Mouse (Mus musculus) E14TG2a.4 (cell line): Measurements from ENCODE around the gene Exoc6.

ENCODE experiments used
- H3K27me3 ChIP-seq: 2 replicates; pipeline ENCODE4 v1.6.1; 2014; ENCODE audit warnings: low read length, control low read depth; ENCODE audit not compliant: insufficient read depth
- H3K36me3 ChIP-seq: 2 replicates; pipeline ENCODE4 v1.6.1; 2014; ENCODE audit warnings: low read length, control low read depth; ENCODE audit not compliant: insufficient read depth
- H3K4me1 ChIP-seq: replicated peaks from 2 replicates; pipeline ENCODE4 v1.6.1; 2014; ENCODE audit warnings: low read depth, low read length, control low read depth
- H3K4me3 ChIP-seq: replicated peaks from 2 replicates; pipeline ENCODE4 v1.5.1; 2014; ENCODE audit warnings: mild to moderate bottlenecking, low read length
- H3K9me3 ChIP-seq: 2 replicates; pipeline ENCODE4 v1.6.1; 2014; ENCODE audit warnings: low read length, control low read depth
- CTCF ChIP-seq: conservative IDR thresholded peaks from 2 replicates; pipeline ENCODE4 v1.5.1; 2014; ENCODE audit warnings: low read length
- NANOG ChIP-seq: IDR thresholded peaks from 2 replicates; pipeline ENCODE4 v1.6.1; 2014; ENCODE audit warnings: borderline replicate concordance, low read length, mixed read lengths
- POU5F1 ChIP-seq: IDR thresholded peaks from 2 replicates; pipeline ENCODE4 v1.6.1; 2014; ENCODE audit warnings: low read length, borderline replicate concordance

The Exoc6 gene

DNA sequence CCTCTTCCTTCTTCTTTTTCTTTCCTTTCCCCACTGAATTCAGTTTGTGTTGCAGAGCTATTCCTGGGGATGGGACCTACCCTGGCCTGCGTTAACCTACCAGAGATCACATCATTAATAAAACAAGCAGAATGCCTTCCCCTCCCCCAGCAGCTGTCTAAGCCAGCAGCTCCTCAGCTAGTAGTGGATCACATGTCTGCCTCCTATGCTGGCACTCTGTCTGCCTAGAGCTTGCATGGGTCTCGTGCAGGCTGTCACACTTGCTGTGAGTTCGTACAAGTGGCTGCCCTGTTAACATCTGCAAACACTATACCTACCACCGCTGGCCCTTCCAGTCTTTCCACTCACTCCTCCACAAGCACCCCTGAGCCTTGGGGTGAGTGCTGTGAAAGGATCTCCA lies 29.4 kb downstream of the Exoc6 start:
- H3K27me3 ChIP-seq: no peaks in the 10 kb centered on the region
- no peaks in the 10 kb centered on the region for H3K9me3 ChIP-seq
- no peak for TF ChIP-seq NANOG
- no peak for TF ChIP-seq CTCF
- TF ChIP-seq POU5F1: no peak
- H3K36me3 ChIP-seq: no peaks in the 10 kb centered on the region; the same call in 1 of the 2 replicates
- no peak overlapping the region for H3K4me3 ChIP-seq
- H3K4me1 ChIP-seq: peaks cover 5% of the 10 kb centered on the region; the same call in 1 of the 2 replicates

DNA sequence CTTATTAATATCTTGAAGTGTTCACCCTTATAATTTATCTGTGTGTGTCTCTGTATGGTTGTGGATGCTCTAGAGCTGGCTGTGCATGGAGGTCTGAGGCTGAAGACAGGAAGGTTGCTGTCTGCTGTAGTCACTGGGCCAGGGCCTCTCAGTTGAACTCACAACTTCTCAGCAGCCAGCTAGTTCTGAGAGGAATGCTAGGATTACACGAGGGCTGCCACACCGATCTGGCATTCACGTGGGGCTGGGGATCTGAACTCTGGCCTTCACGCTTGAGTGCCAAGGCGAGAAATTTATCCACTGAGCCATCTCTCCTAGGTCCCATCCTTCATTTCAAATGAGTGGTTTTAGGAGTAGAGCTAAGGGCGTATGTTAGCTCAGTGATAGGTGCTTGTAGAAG lies 30.2 kb downstream of the Exoc6 start:
- Histone ChIP-seq H3K27me3 (no peaks in the 10 kb centered on the region), H3K4me1 (peaks cover 5% of the 10 kb centered on the region; the same call in 1 of the 2 replicates), H3K4me3 (no peak overlapping the region), H3K9me3 (no peaks in the 10 kb centered on the region), H3K36me3 (no peaks in the 10 kb centered on the region; the same call in 1 of the 2 replicates)
- TF ChIP-seq NANOG: no peak
- no peak for TF ChIP-seq CTCF
- TF ChIP-seq POU5F1: no peak

- no peaks in the 10 kb centered on the region for H3K36me3 ChIP-seq
- TF ChIP-seq NANOG (no peak), CTCF (no peak), POU5F1 (no peak)
- no peaks in the 10 kb centered on the region for H3K9me3 ChIP-seq
- no peaks in the 10 kb centered on the region for H3K27me3 ChIP-seq
- no peak overlapping the region for H3K4me3 ChIP-seq
- H3K4me1 ChIP-seq: no peaks in the 10 kb centered on the region
These were observed 35.0 kb downstream of the Exoc6 start for GRCm38 (mm10) chr19:37585210-37585609.

- Histone ChIP-seq H3K4me1 (no peaks in the 10 kb centered on the region), H3K9me3 (no peaks in the 10 kb centered on the region), H3K36me3 (no peaks in the 10 kb centered on the region), H3K4me3 (no peak overlapping the region), H3K27me3 (no peaks in the 10 kb centered on the region)
- TF ChIP-seq CTCF (no peak), NANOG (no peak), POU5F1 (no peak)
These were observed 35.5 kb downstream of the Exoc6 start for GRCm38 (mm10) chr19:37585684-37586083.

DNA sequence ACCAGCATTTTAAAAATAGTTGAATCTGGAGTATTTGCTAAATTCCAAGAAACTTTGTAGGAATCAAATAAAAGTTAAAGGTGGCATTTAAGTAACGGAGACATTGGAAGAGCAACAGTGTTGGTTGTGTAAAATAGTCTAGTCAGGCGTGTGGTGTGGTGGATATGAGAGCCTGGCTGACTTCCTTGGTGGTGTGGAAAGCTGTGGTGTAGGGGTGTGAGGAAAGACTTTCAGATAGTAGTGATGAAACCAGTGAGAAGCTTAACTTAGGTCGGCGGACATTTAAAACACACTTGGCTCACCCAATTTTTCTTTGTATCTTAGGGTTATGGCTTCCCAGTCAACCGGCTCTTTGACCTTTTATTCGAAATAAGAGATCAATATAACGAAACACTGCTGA lies 40.3 kb downstream of the Exoc6 start:
- TF ChIP-seq POU5F1 (no peak), CTCF (no peak), NANOG (no peak)
- Histone ChIP-seq H3K4me3 (no peak overlapping the region), H3K27me3 (no peaks in the 10 kb centered on the region), H3K9me3 (no peaks in the 10 kb centered on the region), H3K4me1 (no peaks in the 10 kb centered on the region), H3K36me3 (peaks cover 6% of the 10 kb centered on the region; the same call in 1 of the 2 replicates)

- Histone ChIP-seq H3K36me3 (no peaks in the 10 kb centered on the region), H3K9me3 (no peaks in the 10 kb centered on the region), H3K27me3 (no peaks in the 10 kb centered on the region), H3K4me3 (no peak overlapping the region), H3K4me1 (peaks cover 5% of the 10 kb centered on the region)
- peak; percentile 50 for TF ChIP-seq CTCF
- TF ChIP-seq NANOG: no peak
- no peak for TF ChIP-seq POU5F1
These were observed 52.0 kb downstream of the Exoc6 start for GRCm38 (mm10) chr19:37601968-37602848.

- Histone ChIP-seq H3K4me3 (no peak overlapping the region), H3K36me3 (no peaks in the 10 kb centered on the region), H3K27me3 (no peaks in the 10 kb centered on the region), H3K4me1 (peaks cover 24% of the 10 kb centered on the region), H3K9me3 (no peaks in the 10 kb centered on the region)
- TF ChIP-seq POU5F1 (no peak), NANOG (no peak), CTCF (no peak)
These were observed 59.8 kb downstream of the Exoc6 start for GRCm38 (mm10) chr19:37609991-37610390.

DNA sequence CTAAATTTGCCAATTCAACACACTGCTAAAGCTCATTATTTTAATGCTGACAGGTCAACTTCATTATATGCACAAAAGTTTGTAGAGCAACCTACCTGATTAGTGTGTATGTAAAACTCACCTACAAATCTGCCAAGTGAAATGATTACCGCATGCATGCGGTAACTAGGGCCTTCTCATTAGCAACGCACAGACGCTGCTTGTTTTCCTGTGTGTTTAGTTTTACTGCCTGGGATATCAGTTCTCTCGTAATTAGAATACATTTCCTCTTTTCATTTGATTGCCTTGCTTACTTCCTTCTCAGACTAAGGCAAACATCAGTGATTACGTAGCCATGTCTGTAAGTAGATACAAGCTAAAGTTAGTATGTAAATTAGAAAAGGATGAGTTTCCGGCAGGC lies 62.7 kb downstream of the Exoc6 start:
- Histone ChIP-seq H3K36me3 (no peaks in the 10 kb centered on the region), H3K9me3 (no peaks in the 10 kb centered on the region), H3K27me3 (no peaks in the 10 kb centered on the region), H3K4me1 (peaks cover 28% of the 10 kb centered on the region), H3K4me3 (no peak overlapping the region)
- TF ChIP-seq NANOG (no peak), POU5F1 (no peak), CTCF (no peak)

- H3K4me1 ChIP-seq: peaks cover 28% of the 10 kb centered on the region
- H3K4me3 ChIP-seq: no peak overlapping the region
- no peak for TF ChIP-seq CTCF
- no peak for TF ChIP-seq NANOG
- TF ChIP-seq POU5F1: no peak
- H3K9me3 ChIP-seq: no peaks in the 10 kb centered on the region
- H3K36me3 ChIP-seq: no peaks in the 10 kb centered on the region
- no peaks in the 10 kb centered on the region for H3K27me3 ChIP-seq
These were observed 64.9 kb downstream of the Exoc6 start for GRCm38 (mm10) chr19:37615039-37615630.
